Mouse (Mus musculus) ES-Bruce4 (cell line): ENCODE results near the gene Otud7a.

Experiments
- CTCF ChIP-seq: IDR thresholded peaks from one replicate; pipeline ENCODE4 v1.8.1; 2011; ENCODE audit warnings: low read depth, low read length
- EP300 ChIP-seq: IDR thresholded peaks from 2 replicates; pipeline ENCODE4 v1.6.1; 2011; ENCODE audit warnings: low read depth, low read length; ENCODE audit not compliant: insufficient read depth
- POLR2A ChIP-seq: IDR thresholded peaks from one replicate; pipeline ENCODE4 v1.8.1; 2011; ENCODE audit warnings: low read length; ENCODE audit not compliant: insufficient read depth

DNA sequence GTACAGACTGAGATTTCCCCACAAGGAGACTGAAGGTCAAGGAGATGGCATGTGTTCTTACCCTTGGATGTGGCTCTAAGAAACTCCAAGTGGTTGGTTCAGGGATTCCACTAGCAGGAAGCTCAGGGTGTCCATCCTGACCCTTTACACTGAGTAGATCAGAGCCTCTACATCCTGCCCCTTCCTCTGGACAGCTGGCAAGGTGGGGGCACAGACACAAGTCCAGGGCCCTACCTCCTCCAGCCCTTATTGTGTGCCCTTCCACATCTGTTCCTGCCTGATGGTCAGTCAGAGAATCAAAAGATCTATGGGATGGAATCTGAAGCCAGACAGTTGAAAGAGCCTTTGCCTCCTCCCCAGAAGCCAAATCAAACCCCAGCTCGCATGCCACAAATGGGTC, 293.6 kb downstream of the Otud7a start:
- TF ChIP-seq CTCF = no peak
- no peak for TF ChIP-seq EP300
- no peak for TF ChIP-seq POLR2A
